Mouse (Mus musculus) intestine, embryonic 16.5 days (tissue): ENCODE results near the gene Ank2. TPM values are rescaled to one million over a fixed set of nuclear protein-coding genes. Genes with fewer than 3 reads are reported as not detected.

ENCODE experiments used
- ATAC-seq: fragments of 200-750 bp; cut with Nextera tagmentation; 2 replicates; pipeline ENCODE4 v1.8.0; 2017; ENCODE audit warnings: moderate TSS enrichment, moderate library complexity
- H3K27ac ChIP-seq: fragments of 300-500 bp; sonication (generic); 2 replicates; pipeline ENCODE4 v1.5.1; 2014; ENCODE audit warnings: mild to moderate bottlenecking, low read length
- H3K27me3 ChIP-seq: fragments of 300-500 bp; sonication (generic); replicated peaks from 2 replicates; pipeline ENCODE4 v1.6.1; 2014; ENCODE audit warnings: low read length, control low read depth, mixed read lengths; ENCODE audit not compliant: control insufficient read depth, insufficient read depth
- H3K36me3 ChIP-seq: fragments of 300-500 bp; sonication (generic); 2 replicates; pipeline ENCODE4 v1.6.1; 2014; ENCODE audit warnings: low read length, control low read depth; ENCODE audit not compliant: control insufficient read depth, insufficient read depth
- H3K4me1 ChIP-seq: fragments of 300-500 bp; sonication (generic); 2 replicates; pipeline ENCODE4 v1.6.1; 2014; ENCODE audit warnings: low read length, control low read depth, mixed read lengths; ENCODE audit not compliant: control insufficient read depth, insufficient read depth
- H3K4me2 ChIP-seq: fragments of 300-500 bp; sonication (generic); 2 replicates; pipeline ENCODE4 v1.6.1; 2014; ENCODE audit warnings: low read depth, low read length, control low read depth
- H3K4me3 ChIP-seq: fragments of 300-500 bp; sonication (generic); 2 replicates; pipeline ENCODE4 v1.5.1; 2014; ENCODE audit warnings: mild to moderate bottlenecking, low read length
- H3K9ac ChIP-seq: fragments of 300-500 bp; sonication (generic); 2 replicates; pipeline ENCODE4 v1.6.1; 2014; ENCODE audit warnings: low read depth, low read length
- H3K9me3 ChIP-seq: fragments of 300-500 bp; sonication (generic); 2 replicates; pipeline ENCODE4 v1.6.1; 2016; ENCODE audit warnings: low read length, control low read depth; ENCODE audit not compliant: control insufficient read depth
- WGBS: fragments of 180-500 bp; shearing (Covaris S2); extraction: QIAGEN DNeasy Blood & Tissue Kit; methylation state at CpG from one replicate; pipeline ENCODE4 v1.1.7; 2014; 5-methylcytosine and 5-hydroxymethylcytosine counted together
- polyA plus RNA-seq: library from polyadenylated mRNA; unstranded; fragments of >200 nt; fragmentation: Nextera tagmentation; extraction: Ambion mirVana; gene quantifications from 2 replicates; pipeline ENCODE4 v1.2.1, GENCODE M21; 2015

The Ank2 gene
- polyA plus RNA-seq, 1 experiment from 2014 or later, result 15.8 TPM

DNA sequence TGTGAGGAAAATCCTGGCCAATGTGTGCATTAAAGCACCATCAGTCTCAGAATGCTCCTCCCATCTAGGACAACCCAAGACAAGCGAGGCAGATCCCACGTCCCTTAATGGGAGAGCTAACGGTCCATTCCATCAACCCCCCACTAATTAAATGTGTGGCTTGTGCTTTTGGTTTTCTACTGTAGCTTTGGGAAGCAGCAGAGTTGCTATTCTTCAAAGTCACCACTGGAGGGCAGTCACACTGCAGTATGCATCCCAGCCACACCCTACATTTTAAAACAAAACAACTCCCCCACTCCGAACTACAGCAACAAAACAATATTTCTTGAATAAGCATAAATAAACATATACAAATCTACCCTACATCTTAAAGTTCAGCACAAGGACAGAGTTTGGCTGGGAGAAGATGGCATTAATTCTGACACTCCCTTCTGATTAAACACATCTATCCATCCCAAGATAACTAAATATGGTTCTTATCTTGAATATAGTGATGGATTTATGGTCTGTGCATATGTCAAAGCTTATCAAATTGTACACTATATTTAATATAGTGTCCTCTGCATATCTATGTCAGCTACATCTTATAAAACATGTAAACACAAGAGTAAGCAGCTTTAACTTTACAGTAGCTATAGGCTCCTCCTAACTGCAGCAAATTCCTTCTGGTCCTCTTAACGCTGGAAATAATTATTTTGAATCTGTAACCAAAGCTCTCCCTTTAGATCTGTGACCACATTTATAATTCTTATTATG, 315.0 kb downstream of the Ank2 start:
- Histone ChIP-seq H3K27me3 (no peaks in the 10 kb centered on the region), H3K27ac (no peak overlapping the region), H3K4me3 (no peak overlapping the region), H3K9me3 (no peaks in the 10 kb centered on the region), H3K9ac (no peak overlapping the region), H3K4me2 (no peak overlapping the region), H3K4me1 (no peaks in the 10 kb centered on the region), H3K36me3 (no peaks in the 10 kb centered on the region)
- WGBS, result 13% methylated on average over 5 of the region's 5 CpGs
- no peak for ATAC-seq

DNA sequence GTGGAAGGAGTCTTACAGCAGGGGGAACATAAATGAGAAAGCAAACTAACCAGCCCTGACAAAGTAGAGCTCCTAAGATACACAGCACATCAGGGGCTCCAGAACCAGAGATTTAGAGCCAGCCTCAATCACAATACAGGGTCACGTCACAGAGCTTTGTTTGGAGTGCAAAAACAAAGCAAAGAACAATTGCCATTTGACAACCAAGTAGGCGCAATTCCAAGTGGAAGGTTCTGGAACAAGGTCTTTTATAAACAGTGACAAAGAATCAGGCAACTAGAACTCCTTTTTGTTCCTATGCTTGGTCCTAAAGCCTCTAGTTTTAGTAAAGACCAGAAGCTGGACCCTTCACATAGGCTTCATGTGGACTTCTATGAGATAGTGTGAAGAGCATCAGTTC, 326.5 kb downstream of the Ank2 start:
- H3K9me3 ChIP-seq, result no peaks in the 10 kb centered on the region
- H3K36me3 ChIP-seq, result no peaks in the 10 kb centered on the region
- H3K4me1 ChIP-seq, result peaks cover 3% of the 10 kb centered on the region; the same call in 1 of the 2 replicates
- ATAC-seq, result no peak
- 77% methylated on average over 2 of the region's 2 CpGs for WGBS
- H3K27ac ChIP-seq, result no peak overlapping the region
- H3K4me2 ChIP-seq, result no peak overlapping the region
- H3K4me3 ChIP-seq, result no peak overlapping the region
- no peaks in the 10 kb centered on the region for H3K27me3 ChIP-seq
- H3K9ac ChIP-seq, result no peak overlapping the region

DNA sequence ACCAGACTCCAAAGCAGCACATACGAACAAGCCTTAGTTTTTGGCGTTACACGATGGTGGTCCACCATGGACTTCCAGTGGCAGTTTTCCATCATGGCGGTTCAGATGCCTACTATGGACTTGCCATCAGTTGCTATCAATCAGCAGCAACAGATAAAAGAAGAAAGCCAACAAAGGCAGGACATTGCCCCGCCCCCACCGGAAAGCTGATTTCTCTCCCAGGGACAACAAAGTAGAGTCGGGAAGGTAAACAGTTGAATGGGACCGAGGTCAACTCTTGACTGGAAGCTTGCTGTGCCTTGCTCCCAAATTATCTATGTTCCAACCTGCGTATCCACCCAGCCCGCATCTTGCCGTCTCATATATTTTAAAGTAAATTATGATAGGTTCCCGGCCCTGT, 328.9 kb downstream of the Ank2 start:
- H3K4me1 ChIP-seq, result peaks cover 3% of the 10 kb centered on the region; the same call in 1 of the 2 replicates
- H3K27ac ChIP-seq, result no peak overlapping the region
- no peak overlapping the region for H3K9ac ChIP-seq
- WGBS, result 71% methylated on average over 12 of the region's 12 CpGs
- H3K4me2 ChIP-seq, result no peak overlapping the region
- H3K27me3 ChIP-seq, result no peaks in the 10 kb centered on the region
- no peak overlapping the region for H3K4me3 ChIP-seq
- H3K36me3 ChIP-seq, result no peaks in the 10 kb centered on the region
- no peak for ATAC-seq
- no peaks in the 10 kb centered on the region for H3K9me3 ChIP-seq

DNA sequence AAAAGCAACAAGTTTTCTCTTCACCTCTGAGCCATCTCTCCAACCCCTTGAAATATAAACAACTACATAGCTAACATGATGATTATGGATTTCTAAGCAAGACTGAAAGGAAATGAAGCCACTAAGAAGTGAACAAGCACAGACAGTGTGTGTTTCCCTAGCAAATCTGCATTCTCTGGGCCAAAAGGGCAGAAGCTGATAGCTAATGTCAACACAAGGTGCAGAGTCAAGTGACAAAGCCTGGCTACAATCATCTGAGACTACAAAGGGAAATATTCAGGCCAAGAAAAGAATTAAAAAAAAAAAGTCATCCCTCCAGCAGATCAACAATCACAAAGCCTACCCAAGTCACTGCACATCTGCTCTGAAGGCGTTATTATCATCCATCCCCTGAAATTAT, 330.0 kb downstream of the Ank2 start:
- Histone ChIP-seq H3K27me3 (no peaks in the 10 kb centered on the region), H3K4me1 (peaks cover 3% of the 10 kb centered on the region; the same call in 1 of the 2 replicates), H3K27ac (no peak overlapping the region), H3K4me2 (no peak overlapping the region), H3K4me3 (no peak overlapping the region), H3K9ac (no peak overlapping the region), H3K36me3 (no peaks in the 10 kb centered on the region), H3K9me3 (no peaks in the 10 kb centered on the region)
- WGBS, result 66% methylated on average over 1 of the region's 1 CpGs
- peak; percentile 90 for ATAC-seq

DNA sequence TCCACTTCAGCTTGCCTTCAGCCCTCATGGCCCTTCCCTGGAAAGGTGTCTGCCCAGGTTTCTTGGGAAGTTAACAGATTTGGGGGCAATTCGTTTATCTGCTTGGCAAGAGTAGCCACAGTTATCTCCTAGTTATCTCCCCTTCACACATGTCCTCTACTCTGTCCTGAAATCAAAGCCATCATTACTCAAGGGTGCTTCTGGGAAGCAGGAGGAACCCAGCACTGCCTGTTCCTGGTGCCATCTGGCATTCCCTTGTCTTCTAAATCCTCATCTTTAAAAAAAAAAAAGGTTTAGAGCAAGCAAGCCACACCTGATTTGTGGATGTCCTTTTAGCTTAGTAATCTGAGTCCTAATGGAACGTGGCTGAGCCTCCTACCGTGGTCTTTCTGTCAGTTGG, 335.4 kb downstream of the Ank2 start:
- Histone ChIP-seq H3K9me3 (no peaks in the 10 kb centered on the region), H3K4me2 (no peak overlapping the region), H3K4me1 (peaks cover 5% of the 10 kb centered on the region; the same call in 1 of the 2 replicates), H3K27ac (no peak overlapping the region), H3K9ac (no peak overlapping the region), H3K27me3 (0 out of 2 replicates have a peak, but pooled peaks cover 4% of the 10 kb centered on the region), H3K4me3 (no peak overlapping the region), H3K36me3 (no peaks in the 10 kb centered on the region)
- ATAC-seq, result no peak
- 64% methylated on average over 3 of the region's 3 CpGs for WGBS

DNA sequence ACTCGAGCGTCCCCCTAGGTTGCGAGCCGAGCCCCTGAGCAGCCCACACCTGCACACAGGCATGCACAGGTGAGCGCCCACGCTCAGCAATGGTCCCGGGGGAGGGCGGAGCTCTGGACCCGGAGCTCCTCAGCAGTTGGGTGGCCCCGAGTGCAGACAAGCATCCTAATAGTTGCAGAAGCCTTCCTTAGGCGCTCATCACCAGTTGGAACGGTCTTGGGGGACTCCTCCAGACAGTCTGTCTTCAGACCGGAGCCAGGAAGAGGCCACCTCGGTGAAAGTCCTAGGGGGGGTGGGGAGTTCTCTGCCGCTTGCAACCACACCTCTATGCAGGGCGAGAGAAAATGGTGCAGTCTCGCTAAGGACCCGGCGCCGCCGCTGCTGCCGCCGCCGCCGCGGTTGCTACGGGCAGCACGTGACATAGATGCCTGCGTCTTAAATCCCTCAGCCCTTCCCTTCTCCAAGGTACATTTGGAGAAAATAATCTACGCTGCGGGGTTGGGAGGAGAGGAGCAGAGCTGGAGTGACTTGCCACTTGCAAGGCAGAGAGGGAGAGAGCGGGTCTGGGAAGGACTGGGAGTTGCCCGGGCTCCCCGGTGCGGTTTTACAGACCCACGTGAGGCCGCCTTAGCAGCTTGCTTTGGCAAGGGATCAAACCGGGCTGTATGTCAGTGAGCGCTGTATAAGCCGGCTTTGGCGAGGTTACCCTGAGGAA, 337.0 kb downstream of the Ank2 start:
- H3K4me3 ChIP-seq, result peak overlapping the region; percentile 57
- peak overlapping the region; percentile 59 for H3K9ac ChIP-seq
- no peaks in the 10 kb centered on the region for H3K36me3 ChIP-seq
- H3K4me1 ChIP-seq, result peaks cover 5% of the 10 kb centered on the region; the same call in 1 of the 2 replicates
- WGBS, result under 1% methylated on average over 41 of the region's 41 CpGs
- H3K27me3 ChIP-seq, result 0 out of 2 replicates have a peak, but pooled peaks cover 4% of the 10 kb centered on the region
- peak; percentile 93 for ATAC-seq
- peak overlapping the region; percentile 97 for H3K4me2 ChIP-seq
- H3K9me3 ChIP-seq, result no peaks in the 10 kb centered on the region
- no peak overlapping the region for H3K27ac ChIP-seq

DNA sequence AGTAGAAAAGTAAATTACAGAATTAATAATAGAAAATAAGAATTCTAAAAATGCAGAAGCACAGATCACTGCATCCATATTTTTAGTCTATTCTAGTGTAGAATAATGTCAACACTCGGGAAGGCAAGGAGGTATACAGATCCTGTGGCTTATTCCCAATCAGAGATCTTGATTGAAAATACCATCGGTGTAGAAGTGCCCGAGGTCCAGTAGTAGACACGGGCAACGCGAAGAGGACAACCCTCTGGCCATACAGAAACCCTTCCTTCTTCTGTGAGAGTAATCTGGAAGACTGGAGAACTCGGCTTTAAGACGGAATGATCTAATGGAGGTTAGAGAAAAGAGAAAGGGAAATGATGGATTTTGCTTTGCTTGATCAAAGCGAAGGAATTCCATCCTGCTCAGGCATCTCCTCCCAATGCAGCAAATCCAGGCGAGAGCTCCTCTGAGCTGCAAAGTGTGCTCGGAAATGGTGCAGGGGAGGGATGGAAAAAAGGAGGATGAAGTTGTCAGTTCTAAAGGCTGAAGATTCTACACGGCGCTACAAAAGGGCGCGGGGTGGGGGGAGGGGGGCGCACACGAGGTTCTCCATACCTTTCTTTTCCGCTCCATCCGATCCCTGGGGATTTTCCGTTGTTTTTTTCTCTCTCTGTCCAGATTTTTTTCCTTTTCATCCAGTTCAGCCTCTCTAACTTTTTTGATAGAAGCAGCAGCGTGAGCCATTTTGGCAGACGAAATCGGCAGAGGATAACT, 337.9 kb downstream of the Ank2 start:
- 7% methylated on average over 23 of the region's 23 CpGs for WGBS
- Histone ChIP-seq H3K4me3 (peak overlapping the region; percentile 57), H3K9ac (peak overlapping the region; percentile 59; the same call in 1 of the 2 replicates), H3K27ac (no peak overlapping the region), H3K36me3 (no peaks in the 10 kb centered on the region), H3K4me2 (peak overlapping the region; percentile 97), H3K4me1 (peaks cover 5% of the 10 kb centered on the region; the same call in 1 of the 2 replicates), H3K9me3 (no peaks in the 10 kb centered on the region), H3K27me3 (0 out of 2 replicates have a peak, but pooled peaks cover 4% of the 10 kb centered on the region)
- ATAC-seq, result no peak

DNA sequence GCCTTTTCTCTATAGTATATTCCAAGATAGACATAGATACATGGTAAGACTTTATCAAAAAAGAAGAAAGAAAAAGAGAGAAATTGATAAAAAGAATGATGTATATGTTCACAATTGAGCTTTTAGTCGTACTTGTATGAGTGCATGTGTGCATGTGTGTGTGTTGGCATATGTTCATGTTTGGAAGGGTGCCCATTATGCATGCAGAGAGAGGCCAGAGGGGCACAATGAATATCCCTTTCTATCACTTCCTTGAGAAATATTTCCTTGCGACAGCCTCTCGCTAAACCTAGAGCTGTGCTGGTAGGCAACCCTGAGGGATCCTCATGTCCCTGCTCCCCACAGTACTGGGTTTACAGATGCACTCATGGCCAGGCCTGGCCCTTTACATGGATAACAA, 341.4 kb downstream of the Ank2 start:
- H3K27me3 ChIP-seq, result 0 out of 2 replicates have a peak, but pooled peaks cover 4% of the 10 kb centered on the region
- ATAC-seq, result no peak
- no peak overlapping the region for H3K4me2 ChIP-seq
- no peak overlapping the region for H3K27ac ChIP-seq
- no peaks in the 10 kb centered on the region for H3K36me3 ChIP-seq
- H3K4me1 ChIP-seq, result peaks cover 8% of the 10 kb centered on the region; the same call in 1 of the 2 replicates
- no peak overlapping the region for H3K9ac ChIP-seq
- WGBS, result 90% methylated on average over 3 of the region's 3 CpGs
- no peak overlapping the region for H3K4me3 ChIP-seq
- H3K9me3 ChIP-seq, result no peaks in the 10 kb centered on the region

DNA sequence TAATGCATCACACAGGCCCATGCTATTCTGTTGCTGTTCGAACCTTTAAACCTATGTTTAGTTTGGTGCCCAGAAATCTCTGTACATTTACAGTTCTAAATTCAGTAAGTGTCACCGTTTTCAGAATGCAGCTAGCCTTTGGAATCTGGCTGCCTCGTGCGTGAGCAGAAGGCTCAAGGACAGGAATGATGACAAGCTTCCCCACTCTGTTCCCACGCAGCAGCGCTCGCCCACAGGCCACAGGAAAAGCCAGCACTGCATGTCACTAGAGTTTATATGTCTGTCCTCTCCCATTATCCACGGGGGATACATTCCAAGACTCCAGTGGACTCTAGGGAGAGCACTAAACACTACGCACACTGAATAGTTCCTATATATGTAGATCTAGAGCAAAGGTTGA, 343.1 kb downstream of the Ank2 start:
- Histone ChIP-seq H3K9me3 (no peaks in the 10 kb centered on the region), H3K27ac (no peak overlapping the region), H3K9ac (no peak overlapping the region), H3K27me3 (no peaks in the 10 kb centered on the region), H3K36me3 (no peaks in the 10 kb centered on the region), H3K4me2 (no peak overlapping the region), H3K4me1 (0 out of 2 replicates have a peak, but pooled peaks cover 3% of the 10 kb centered on the region), H3K4me3 (no peak overlapping the region)
- WGBS, result 84% methylated on average over 9 of the region's 9 CpGs
- ATAC-seq, result no peak
